Mouse (Mus musculus) cortical plate, adult 2 months (tissue): Measurements from ENCODE around the gene Gfy. TPM values are rescaled to one million over a fixed set of nuclear protein-coding genes. Genes with fewer than 3 reads are reported as not detected.

Experiments
- H3K27ac ChIP-seq: fragments of 200-500 bp; 2 replicates; pipeline ENCODE4 v1.5.1; 2012; ENCODE audit warnings: low read length, control low read depth, inconsistent platforms; ENCODE audit not compliant: insufficient read depth
- H3K4me1 ChIP-seq: fragments of 200-500 bp; 2 replicates; pipeline ENCODE4 v1.6.1; 2011; ENCODE audit warnings: low read length; ENCODE audit not compliant: control insufficient read depth, insufficient read depth
- H3K4me3 ChIP-seq: fragments of 200-500 bp; 2 replicates; pipeline ENCODE4 v1.5.1; 2011; ENCODE audit warnings: mild to moderate bottlenecking, low read length, control low read depth; ENCODE audit not compliant: insufficient read depth
- CTCF ChIP-seq: fragments of 200-500 bp; IDR thresholded peaks from 2 replicates; pipeline ENCODE4 v1.5.1; 2011; ENCODE audit warnings: mild to moderate bottlenecking, control low read depth, low read length; ENCODE audit not compliant: insufficient read depth; ENCODE audit errors: extremely low read depth
- POLR2A ChIP-seq: fragments of 200-500 bp; IDR thresholded peaks from 2 replicates; pipeline ENCODE4 v1.6.1; 2011; ENCODE audit warnings: mild to moderate bottlenecking, low read length, control low read depth; ENCODE audit not compliant: insufficient read depth; ENCODE audit errors: extremely low read depth
- polyA plus RNA-seq: library from polyadenylated mRNA; depleted of rRNA; stranded (reverse); fragments of >200 nt; gene quantifications from 2 replicates; pipeline ENCODE4 v1.2.3, GENCODE M21; 2012

Gfy gene
- polyA plus RNA-seq, 1 experiment = 0.38 TPM

DNA sequence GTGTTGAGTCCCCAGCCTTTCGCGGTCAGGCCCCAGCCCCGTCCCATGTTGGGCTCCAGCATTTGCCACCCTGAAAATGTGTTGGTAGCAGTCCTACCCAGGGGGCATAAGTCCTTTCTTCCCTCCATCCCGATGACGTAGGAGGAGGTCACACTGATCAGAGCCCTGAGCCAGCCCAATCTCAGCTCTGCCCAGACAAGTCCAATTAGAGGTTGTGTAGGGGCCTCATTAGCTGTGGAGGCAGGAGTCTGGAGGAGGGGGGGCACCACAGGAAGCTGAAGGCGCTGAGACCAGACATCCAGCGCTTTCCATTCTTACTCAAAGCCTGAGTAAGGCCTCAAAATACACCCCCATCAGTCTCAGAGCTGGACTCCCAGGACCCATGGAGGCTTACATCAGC is 6.6 kb upstream of the Gfy start:
- Histone ChIP-seq H3K27ac (no peak overlapping the region), H3K4me3 (no peak overlapping the region), H3K4me1 (no peaks in the 10 kb centered on the region; the same call in 1 of the 2 replicates)
- TF ChIP-seq CTCF (no peak), POLR2A (no peak)

DNA sequence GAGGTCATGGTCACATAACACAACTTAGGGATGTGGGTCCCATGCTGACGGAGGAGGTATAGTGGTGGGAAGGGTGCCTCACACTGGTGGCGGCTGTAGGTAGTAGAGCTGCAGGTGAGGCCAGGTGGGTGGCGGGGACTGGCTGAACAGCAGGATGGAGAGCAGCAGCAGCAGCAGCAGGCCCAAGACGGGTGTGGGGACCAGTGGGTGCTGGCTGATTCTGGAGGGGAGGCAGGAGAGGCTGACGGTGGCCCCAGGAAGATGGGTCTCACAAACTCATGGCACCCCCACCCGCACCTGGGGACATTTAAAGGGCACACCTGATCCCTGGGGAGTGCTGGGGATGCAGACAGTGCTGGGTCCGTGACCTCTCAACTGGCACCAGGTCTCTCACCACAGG is 4.3 kb upstream of the Gfy start:
- no peaks in the 10 kb centered on the region; the same call in 1 of the 2 replicates for H3K4me1 ChIP-seq
- no peak overlapping the region for H3K27ac ChIP-seq
- no peak for TF ChIP-seq CTCF
- TF ChIP-seq POLR2A = no peak
- no peak overlapping the region for H3K4me3 ChIP-seq

DNA sequence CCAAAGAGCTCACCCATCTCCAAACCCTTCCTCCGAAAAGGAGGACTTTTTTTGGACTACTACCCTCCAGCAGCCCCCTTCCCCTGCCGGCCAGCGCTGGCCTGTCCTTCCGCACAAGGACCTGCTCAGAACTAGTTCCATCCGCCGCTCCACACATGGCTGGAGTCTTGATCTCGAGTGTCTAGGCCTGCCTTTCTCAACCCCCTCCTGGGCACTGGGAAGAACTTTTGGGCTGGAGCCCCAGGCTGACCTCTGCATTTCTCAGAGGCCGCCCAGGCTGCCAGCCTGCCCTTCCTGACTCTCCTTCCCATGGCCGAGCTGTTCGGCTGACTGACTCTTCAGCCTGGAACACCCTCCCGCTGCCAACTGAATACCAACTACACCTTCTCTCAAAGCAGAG is 3.2 kb upstream of the Gfy start:
- no peak for TF ChIP-seq POLR2A
- no peak for TF ChIP-seq CTCF
- H3K27ac ChIP-seq = no peak overlapping the region
- H3K4me3 ChIP-seq = no peak overlapping the region
- H3K4me1 ChIP-seq = no peaks in the 10 kb centered on the region

DNA sequence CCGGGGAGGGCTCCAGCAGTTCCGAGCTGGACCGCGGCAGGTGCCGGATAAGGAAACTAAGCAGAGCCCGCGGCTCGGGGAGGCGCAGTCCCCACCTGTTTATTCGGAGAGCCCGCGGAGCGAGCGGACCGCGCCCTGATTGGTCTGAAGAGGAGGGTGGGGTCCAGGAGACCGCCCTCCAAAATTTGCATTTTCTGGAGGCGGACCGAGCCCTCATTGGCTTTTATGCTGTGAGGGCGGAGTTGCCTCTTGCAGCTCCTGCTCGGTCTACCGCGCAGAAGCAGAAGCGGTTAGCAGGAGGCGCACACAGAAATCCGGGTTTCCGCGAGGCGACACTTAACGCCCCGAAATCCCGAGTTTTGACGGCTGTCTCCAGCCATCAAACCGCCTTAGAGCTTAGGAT is 2.8 kb upstream of the Gfy start:
- TF ChIP-seq POLR2A = peak; percentile 90
- TF ChIP-seq CTCF = no peak

DNA sequence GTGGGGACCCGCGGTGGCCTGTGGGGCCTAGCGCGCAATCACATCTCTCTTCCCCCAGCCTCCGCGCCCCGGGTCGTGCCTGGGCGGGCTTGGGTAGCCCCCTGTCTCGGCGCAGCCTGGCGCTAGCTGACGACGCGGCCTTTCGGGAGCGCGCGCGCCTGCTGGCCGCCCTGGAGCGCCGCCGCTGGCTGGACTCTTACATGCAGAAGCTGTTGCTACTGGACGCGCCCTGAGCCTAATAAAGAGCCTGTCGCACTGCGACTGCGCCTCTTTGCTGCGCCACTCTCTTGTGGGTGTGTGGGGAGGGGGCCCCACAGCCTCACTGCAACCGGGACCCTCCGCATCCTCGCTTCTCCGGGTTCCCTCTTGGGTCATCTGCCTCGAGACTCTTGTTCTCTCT is 2.2 kb upstream of the Gfy start:
- TF ChIP-seq CTCF = no peak
- no peak for TF ChIP-seq POLR2A
- Histone ChIP-seq H3K4me1 (no peaks in the 10 kb centered on the region), H3K27ac (no peak overlapping the region), H3K4me3 (no peak overlapping the region)

More for the DNA sequence above, 2.8 kb upstream of the Gfy start:
- H3K4me1 ChIP-seq = no peaks in the 10 kb centered on the region
- no peak overlapping the region for H3K27ac ChIP-seq
- no peak overlapping the region for H3K4me3 ChIP-seq

DNA sequence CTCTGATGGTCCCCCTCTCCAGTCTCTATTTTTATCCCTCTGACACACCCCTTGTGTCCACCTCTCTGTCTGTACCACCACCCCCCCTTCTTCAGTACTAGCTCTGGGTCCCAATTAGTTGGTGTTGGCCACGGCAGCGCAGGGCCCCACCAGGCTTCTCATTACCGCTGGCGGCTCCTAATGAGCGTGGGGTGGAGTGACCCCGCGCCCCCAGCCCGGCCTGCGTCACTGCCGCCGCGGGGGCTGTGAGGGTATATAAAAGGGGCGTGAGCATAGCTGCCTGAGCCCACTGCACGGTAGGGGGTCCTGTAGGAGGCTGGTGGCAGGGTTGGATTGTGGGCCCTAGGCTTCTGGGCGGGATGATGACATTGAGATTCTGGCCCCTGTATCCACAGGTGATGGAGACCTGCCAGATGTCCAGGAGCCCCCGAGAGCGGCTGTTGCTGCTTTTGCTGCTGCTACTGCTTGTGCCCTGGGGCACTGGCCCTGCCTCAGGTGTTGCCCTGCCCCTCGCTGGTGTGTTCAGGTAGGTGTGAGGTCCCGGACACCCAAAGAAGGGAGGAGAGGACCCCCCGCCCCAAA is 1.6 kb upstream of the Gfy start, which contains the start of gene Pth2:
Gene Pth2, plus strand, starts transcription at position 100 of the 582 bp plus-strand sequence.
- Histone ChIP-seq H3K4me1 (no peaks in the 10 kb centered on the region), H3K4me3 (no peak within 1 kb of the TSS), H3K27ac (no peak within 1 kb of the TSS)
- TF ChIP-seq POLR2A (no peak), CTCF (no peak)

DNA sequence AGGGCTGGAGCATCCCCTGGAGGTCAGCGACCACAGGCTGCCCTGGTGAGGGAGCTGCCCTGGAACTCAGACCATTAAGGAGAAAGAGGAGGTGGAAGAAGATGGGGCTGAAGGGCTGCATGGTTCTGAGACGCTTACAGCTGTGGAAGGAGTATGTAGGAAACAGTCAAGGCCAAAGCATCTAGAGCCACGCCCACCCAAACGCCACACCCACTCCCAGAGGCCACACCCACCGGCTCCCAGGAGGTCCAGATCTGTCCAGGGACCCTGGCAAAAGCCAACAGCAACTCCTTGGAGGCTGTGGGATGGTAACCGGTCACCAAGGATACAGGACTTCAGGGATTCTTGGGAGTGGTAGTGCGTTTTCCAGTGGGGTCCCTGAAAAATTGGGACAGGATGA is 819 bp downstream of the Gfy start:
- H3K27ac ChIP-seq = no peak overlapping the region
- H3K4me1 ChIP-seq = no peaks in the 10 kb centered on the region
- no peak overlapping the region for H3K4me3 ChIP-seq
- TF ChIP-seq POLR2A = no peak
- no peak for TF ChIP-seq CTCF

DNA sequence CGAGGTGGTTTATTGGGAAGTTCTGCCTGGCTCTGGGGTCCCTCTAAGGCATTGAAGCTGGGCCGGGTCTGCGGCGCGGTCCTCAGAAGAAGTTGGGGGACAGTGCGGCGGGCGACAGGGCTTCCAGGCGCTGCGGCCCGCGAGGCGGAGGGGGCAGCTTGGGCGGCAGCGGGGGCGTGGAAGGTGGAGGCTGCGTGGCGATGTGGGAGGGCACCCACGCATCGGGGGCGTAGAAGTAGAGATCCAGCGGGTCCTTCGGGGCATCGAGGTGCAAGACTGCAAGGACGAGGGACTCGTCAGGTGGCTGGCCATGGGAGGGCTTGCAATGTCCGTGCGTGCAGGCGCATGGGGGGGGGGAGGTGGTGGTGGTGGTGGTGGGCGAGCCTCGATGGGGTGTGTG is 3.0 kb downstream of the Gfy start:
- no peak overlapping the region for H3K27ac ChIP-seq
- H3K4me1 ChIP-seq = no peaks in the 10 kb centered on the region
- TF ChIP-seq CTCF (no peak), POLR2A (no peak; the same call in 1 of the 2 replicates)
- H3K4me3 ChIP-seq = no peak overlapping the region

DNA sequence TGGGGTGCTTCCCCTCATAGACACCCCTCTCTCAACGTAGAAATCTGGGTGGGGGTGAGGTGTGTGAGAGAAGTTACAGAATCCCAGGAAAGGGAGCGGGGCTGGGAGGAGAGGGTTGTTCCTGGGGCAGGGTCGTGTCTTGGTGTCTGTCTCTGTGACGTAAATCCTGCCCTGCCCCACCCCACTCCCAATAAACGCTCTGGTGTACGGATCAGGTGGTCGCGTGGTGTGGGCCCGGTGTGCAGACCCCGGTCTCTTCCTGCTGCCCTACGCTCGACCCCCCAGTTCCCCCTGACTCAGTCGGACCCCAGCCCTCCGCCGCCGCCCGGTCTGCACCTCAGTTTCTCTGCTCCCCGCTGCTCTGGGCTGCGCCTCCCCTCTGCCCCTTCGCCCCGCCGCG is 3.4 kb downstream of the Gfy start:
- Histone ChIP-seq H3K4me3 (no peak overlapping the region), H3K27ac (no peak overlapping the region), H3K4me1 (no peaks in the 10 kb centered on the region)
- TF ChIP-seq CTCF (no peak), POLR2A (peak; percentile 39; the same call in 1 of the 2 replicates)

DNA sequence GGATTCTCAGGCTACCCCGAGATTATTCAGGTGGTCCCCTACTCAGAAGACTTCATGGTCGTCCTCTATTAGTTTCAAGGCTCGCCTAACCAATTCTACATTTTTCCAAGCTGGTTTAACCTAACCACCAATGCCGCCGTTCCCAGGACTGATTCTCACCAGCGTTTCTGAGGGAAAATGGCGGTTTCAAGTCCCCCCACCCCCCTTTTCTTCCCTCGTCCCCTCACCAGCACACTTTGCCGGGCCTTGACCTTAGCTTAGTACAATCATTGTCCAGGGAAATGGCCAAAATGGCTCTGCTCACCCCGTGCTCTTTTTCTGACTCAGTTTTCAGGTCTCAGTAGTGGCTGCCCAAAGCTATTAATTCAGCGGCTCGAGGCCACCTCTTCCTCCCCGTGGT is 4.0 kb downstream of the Gfy start:
- TF ChIP-seq CTCF (no peak), POLR2A (no peak)
- Histone ChIP-seq H3K27ac (no peak overlapping the region), H3K4me1 (no peaks in the 10 kb centered on the region), H3K4me3 (no peak overlapping the region)
